Mouse (Mus musculus): ENCODE data around the gene Ntrk2. TPM values are rescaled to one million over a fixed set of nuclear protein-coding genes. Genes with fewer than 3 reads are reported as not detected.

Gene Ntrk2
- polyA plus RNA-seq, 1 experiment from 2014 or later = 1.7 TPM

DNA sequence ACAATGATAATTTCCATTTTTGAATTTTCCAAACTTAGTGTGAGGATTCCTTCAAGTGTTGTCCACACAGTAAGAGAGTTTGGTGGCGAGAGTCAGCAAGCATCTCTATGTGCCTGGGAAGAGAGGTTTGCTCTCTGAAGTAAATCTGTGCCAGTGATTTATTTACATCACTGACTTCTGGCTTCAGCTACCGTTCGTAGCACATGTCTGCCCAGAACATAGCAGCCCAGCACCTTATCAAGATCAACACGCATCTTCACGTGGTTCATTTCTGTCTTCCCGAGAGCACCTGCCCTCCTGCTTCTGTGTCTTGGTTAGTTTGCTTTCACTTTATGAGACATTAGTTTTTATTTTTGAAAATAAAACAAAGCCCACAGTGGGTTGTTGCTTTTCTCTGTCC, 47.3 kb downstream of the Ntrk2 start:
- H3K27me3 ChIP-seq (replicated peaks) = no peaks in the 10 kb centered on the region
- H3K4me3 ChIP-seq (replicated peaks) = no peak overlapping the region
- no peak overlapping the region for H3K4me2 ChIP-seq (replicated peaks)
- no peaks in the 10 kb centered on the region for H3K36me3 ChIP-seq
- ATAC-seq = no peak
- no peaks in the 10 kb centered on the region for H3K9me3 ChIP-seq
- no peak overlapping the region for H3K27ac ChIP-seq
- no peak overlapping the region for H3K9ac ChIP-seq
- WGBS = 69% methylated on average over 6 of the region's 6 CpGs
- H3K4me1 ChIP-seq (replicated peaks) = no peaks in the 10 kb centered on the region

DNA sequence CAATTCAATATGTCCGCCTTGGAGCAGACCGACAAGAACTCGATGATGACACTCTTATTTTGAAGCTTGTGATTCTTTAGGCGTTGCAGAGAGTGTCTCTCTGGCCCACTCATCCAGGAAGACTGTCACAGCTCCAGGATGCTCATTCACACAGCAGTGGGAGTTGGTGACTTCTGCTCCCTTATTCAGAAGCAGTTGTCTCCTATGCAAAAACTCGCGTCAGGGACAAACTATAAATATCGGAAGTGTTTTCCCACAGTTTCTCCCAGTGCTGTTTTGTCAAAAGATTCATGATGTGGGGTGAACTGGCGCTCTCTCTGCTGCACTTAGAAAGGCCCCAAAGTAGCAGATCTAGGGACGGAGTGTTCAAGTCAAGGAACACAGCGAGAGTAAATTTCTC, 59.9 kb downstream of the Ntrk2 start:
- H3K4me3 ChIP-seq (replicated peaks) = no peak overlapping the region
- WGBS = 86% methylated on average over 10 of the region's 10 CpGs
- no peak overlapping the region for H3K9ac ChIP-seq
- no peak overlapping the region for H3K27ac ChIP-seq
- no peaks in the 10 kb centered on the region for H3K4me1 ChIP-seq (replicated peaks)
- no peaks in the 10 kb centered on the region for H3K27me3 ChIP-seq (replicated peaks)
- H3K36me3 ChIP-seq = no peaks in the 10 kb centered on the region
- ATAC-seq = no peak
- H3K4me2 ChIP-seq (replicated peaks) = no peak overlapping the region
- H3K9me3 ChIP-seq = no peaks in the 10 kb centered on the region

DNA sequence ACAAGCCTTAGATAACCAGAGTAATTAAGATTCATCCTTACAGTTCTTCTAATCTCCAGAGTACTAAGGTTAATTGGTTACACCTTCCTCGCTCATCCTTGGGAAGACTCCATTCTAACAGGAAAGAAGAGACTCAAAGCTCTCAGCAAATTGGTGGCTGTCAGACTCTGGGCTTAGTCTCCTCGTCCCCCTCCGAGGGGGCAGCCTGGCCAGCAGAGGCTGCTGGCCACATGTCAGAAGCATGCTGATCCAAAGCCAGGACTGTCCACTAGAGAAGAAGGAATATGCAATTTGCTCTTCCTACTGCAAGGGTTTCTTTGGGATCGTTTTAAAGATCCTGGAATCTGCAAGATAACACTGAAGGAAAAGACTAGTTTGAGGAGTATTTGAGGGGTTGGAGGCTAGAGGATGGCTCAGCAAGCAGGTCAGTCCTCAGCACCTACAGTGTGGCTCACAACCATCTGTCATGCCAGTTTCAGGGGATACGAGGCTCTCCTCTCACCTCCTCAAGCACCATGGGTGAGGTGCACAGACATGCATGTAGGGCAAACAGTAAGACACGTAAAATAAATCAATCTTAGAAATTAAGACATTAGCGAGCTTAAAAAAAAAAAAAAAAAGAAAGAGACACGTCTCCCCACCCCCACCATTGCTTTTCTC, 60.5 kb downstream of the Ntrk2 start:
- 80% methylated on average over 8 of the region's 8 CpGs for WGBS
- H3K9ac ChIP-seq = no peak overlapping the region
- no peak for ATAC-seq

DNA sequence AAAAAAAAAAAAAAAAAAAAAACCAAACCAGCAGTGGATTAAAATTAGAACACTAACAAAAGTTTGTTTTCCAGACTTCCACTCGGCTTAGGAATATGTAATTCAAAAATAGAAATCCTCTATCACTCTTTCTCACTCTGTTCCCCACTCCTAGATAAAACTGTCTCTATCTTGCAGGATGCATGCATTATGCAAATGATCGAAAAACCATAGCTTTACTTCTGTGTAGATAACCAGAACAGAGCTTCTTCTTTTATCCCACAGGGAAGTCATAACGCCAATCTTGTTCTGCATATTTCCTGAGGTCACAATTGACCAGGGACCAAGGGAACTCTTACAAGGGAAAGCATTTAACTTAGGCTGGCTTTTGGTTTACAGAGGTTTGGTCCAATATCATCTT, 76.1 kb downstream of the Ntrk2 start:
- Histone ChIP-seq H3K4me3 (replicated peaks) (no peak overlapping the region), H3K4me1 (replicated peaks) (no peaks in the 10 kb centered on the region), H3K27me3 (replicated peaks) (no peaks in the 10 kb centered on the region), H3K36me3 (no peaks in the 10 kb centered on the region), H3K9ac (no peak overlapping the region), H3K9me3 (no peaks in the 10 kb centered on the region), H3K4me2 (replicated peaks) (no peak overlapping the region), H3K27ac (no peak overlapping the region)
- ATAC-seq = no peak
- 85% methylated on average over 3 of the region's 3 CpGs for WGBS

More for the DNA sequence above, 60.5 kb downstream of the Ntrk2 start:
- no peaks in the 10 kb centered on the region for H3K27me3 ChIP-seq (replicated peaks)
- no peak overlapping the region for H3K4me3 ChIP-seq (replicated peaks)
- H3K9me3 ChIP-seq = no peaks in the 10 kb centered on the region
- no peaks in the 10 kb centered on the region for H3K36me3 ChIP-seq
- no peak overlapping the region for H3K27ac ChIP-seq
- H3K4me2 ChIP-seq (replicated peaks) = no peak overlapping the region
- no peaks in the 10 kb centered on the region for H3K4me1 ChIP-seq (replicated peaks)

DNA sequence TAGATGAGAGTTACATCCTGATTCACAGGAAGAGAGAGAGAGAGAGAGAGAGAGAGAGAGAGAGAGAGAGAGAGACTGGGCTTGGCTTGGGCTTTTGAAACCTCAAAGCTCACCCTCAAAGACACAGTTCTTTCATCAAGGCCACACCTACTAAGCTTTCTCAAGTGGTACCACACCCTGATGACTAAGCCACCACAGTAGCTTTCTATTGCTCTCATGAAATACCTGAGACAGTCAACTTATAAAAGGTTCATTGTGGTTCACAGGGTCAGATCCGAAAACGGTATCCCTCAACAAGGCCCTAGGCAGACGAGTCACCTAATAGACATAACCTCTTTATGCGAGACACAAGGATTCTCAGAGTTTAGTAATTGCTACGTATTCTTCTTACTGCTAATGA, 76.5 kb downstream of the Ntrk2 start:
- H3K27me3 ChIP-seq (replicated peaks) = no peaks in the 10 kb centered on the region
- no peak overlapping the region for H3K27ac ChIP-seq
- no peaks in the 10 kb centered on the region for H3K9me3 ChIP-seq
- H3K4me1 ChIP-seq (replicated peaks) = no peaks in the 10 kb centered on the region
- H3K4me2 ChIP-seq (replicated peaks) = no peak overlapping the region
- no peak overlapping the region for H3K4me3 ChIP-seq (replicated peaks)
- WGBS = 89% methylated on average over 5 of the region's 5 CpGs
- H3K9ac ChIP-seq = no peak overlapping the region
- no peak for ATAC-seq
- no peaks in the 10 kb centered on the region for H3K36me3 ChIP-seq

DNA sequence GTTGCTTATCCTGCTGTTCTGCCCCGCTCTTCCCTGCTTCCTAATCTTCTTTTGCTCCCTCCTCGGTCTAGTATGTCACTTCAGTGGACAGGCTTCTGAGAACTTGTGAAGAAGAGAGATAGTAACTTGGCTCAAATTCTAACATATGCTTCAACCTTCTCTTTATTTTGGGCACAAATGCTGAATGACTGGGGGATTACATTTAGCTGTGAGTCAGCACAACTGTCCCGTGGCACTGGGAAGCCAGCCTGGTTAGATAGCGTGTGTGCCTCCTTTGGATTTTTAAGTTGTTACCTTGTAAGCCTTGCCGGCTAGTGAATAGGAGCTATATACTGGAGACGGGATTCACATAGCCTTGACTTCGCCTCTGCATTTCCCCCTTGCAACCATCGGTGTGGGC, 79.7 kb downstream of the Ntrk2 start:
- Histone ChIP-seq H3K27ac (no peak overlapping the region), H3K4me3 (replicated peaks) (no peak overlapping the region), H3K4me2 (replicated peaks) (no peak overlapping the region), H3K9me3 (no peaks in the 10 kb centered on the region), H3K27me3 (replicated peaks) (no peaks in the 10 kb centered on the region), H3K9ac (no peak overlapping the region), H3K4me1 (replicated peaks) (no peaks in the 10 kb centered on the region), H3K36me3 (no peaks in the 10 kb centered on the region)
- ATAC-seq = no peak
- WGBS = 81% methylated on average over 8 of the region's 8 CpGs

DNA sequence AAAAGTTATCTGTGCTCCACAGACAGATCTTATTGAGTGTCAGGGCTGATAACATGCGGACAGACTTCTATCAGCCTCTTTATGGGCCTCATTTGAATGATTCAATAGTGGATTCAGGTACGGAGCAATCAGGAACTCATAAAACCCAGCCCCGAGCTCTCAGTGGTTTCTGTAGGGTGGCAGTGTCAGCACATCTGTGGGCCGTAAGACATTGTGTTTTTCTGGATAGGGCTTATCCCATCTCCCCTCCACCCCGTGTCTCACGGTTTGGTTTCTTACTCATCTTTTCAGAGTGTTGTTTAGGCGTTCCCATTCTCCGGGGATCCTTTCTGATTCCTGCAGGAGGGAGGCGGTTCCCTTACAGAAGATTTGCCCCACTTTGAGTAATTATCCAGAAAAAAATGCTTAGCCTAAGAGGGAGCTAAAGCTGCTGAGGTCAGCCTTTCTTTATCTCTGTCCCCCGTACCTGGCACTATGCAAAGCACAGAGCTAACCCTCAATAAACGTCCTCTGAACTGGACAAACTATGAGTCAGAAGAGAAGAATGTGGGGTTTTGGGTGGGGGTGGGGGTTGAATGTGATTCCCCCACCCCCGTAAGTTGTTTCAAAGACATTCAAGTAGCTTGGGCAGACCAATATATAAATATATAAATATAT, 90.0 kb downstream of the Ntrk2 start:
- Histone ChIP-seq H3K4me3 (replicated peaks) (no peak overlapping the region), H3K4me1 (replicated peaks) (no peaks in the 10 kb centered on the region), H3K27ac (no peak overlapping the region), H3K27me3 (replicated peaks) (no peaks in the 10 kb centered on the region), H3K36me3 (no peaks in the 10 kb centered on the region), H3K9me3 (no peaks in the 10 kb centered on the region), H3K9ac (no peak overlapping the region), H3K4me2 (replicated peaks) (peak overlapping the region; percentile 24; the same call in 1 of the 2 replicates)
- peak; percentile 89 for ATAC-seq
- WGBS = 55% methylated on average over 12 of the region's 12 CpGs

DNA sequence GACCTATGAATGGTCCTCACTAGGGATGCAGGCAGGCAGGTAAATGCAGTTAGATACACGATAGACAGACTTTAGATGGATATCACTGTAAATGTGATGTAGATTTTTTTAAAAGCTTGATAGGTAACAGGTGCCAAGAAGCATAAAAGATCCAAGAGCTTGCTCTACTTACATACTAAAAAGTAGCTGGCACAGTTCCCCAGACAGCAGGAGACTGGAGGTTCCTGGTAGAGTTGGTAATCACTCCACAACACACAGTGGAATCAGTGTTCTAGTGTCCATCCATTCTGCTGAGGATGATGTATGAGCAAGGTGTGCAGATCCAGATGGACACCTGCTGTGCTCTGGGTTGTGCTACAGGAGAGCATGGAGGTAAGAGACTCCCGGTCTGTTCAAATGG, 93.0 kb downstream of the Ntrk2 start:
- Histone ChIP-seq H3K4me3 (replicated peaks) (no peak overlapping the region), H3K36me3 (no peaks in the 10 kb centered on the region), H3K4me2 (replicated peaks) (no peak overlapping the region), H3K27me3 (replicated peaks) (no peaks in the 10 kb centered on the region), H3K27ac (no peak overlapping the region), H3K4me1 (replicated peaks) (no peaks in the 10 kb centered on the region), H3K9me3 (no peaks in the 10 kb centered on the region), H3K9ac (no peak overlapping the region)
- ATAC-seq = no peak
- 84% methylated on average over 2 of the region's 2 CpGs for WGBS

DNA sequence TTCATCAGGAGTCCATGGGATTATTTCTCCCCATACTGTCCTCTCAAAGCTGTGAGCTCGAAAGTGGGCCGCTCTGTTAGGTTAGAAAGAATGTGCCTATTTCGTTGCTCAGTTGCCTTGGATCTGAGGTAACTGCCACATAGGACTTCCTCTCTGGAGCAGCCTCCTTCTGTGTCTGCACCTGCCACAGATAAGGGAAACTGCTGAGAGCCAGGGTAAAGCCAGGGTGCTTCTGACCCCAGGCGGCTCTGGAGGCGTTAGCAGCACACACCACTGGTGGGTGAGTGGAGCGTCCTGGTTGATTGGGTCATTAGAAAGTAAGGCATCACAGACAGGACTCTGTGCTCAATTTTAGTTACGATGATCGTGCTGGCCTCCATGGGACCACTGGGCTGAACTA, 95.9 kb downstream of the Ntrk2 start:
- H3K9me3 ChIP-seq = no peaks in the 10 kb centered on the region
- ATAC-seq = no peak
- 81% methylated on average over 8 of the region's 8 CpGs for WGBS
- no peaks in the 10 kb centered on the region for H3K27me3 ChIP-seq (replicated peaks)
- no peaks in the 10 kb centered on the region for H3K36me3 ChIP-seq
- no peaks in the 10 kb centered on the region for H3K4me1 ChIP-seq (replicated peaks)
- no peak overlapping the region for H3K4me3 ChIP-seq (replicated peaks)
- H3K4me2 ChIP-seq (replicated peaks) = no peak overlapping the region
- no peak overlapping the region for H3K27ac ChIP-seq
- H3K9ac ChIP-seq = no peak overlapping the region

DNA sequence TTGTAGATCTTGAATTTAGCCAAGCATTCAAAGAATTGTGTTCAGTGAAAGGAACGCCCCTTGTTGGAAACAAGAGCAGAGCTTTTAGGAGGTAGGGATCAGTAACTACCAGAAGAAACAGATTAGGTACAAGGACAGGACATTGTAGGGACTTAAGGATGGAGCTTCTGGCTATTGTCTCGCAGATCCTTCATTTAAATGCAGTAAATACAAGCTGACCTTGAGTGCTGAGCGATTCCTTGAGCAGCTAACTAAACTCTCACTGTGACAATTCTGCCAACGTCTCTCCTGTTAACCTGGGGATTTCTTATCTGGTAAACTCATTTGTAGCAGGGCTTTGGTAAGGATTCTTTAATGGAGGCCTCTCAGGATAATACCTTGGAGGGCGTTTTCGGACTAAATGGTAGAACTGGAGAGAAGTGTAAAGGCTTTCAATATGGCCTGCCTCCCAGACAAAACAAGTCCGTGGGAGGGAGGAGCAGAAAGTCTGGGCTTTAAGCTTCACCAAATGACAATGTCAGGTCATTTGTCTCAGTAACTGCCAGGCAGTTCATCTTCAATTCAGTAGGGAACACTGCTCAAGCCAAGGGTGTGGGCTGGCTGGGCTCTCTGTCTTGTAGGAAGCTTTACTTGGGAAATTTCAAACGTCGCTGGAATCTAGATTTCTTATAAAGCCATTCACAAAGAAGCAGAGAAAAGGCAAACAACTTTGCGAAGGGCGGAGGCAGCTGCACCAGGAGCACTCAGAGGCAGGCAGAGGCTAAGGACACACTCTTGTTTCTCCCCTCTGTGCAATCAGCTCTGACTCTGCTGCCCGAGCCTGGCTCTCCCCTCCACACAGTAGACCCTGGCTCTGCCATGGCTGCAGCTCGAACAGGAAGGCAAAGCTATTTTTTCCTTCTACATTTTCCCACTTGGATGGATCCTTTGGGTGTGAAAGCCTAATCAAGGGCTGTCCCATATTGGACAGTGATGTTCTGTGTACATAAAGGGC, 98.7 kb downstream of the Ntrk2 start:
- no peak overlapping the region for H3K27ac ChIP-seq
- no peaks in the 10 kb centered on the region for H3K4me1 ChIP-seq (replicated peaks)
- H3K4me3 ChIP-seq (replicated peaks) = no peak overlapping the region
- no peak for ATAC-seq
- 52% methylated on average over 13 of the region's 13 CpGs for WGBS
- no peak overlapping the region for H3K9ac ChIP-seq
- H3K4me2 ChIP-seq (replicated peaks) = no peak overlapping the region
- H3K36me3 ChIP-seq = no peaks in the 10 kb centered on the region
- H3K27me3 ChIP-seq (replicated peaks) = no peaks in the 10 kb centered on the region
- no peaks in the 10 kb centered on the region for H3K9me3 ChIP-seq

DNA sequence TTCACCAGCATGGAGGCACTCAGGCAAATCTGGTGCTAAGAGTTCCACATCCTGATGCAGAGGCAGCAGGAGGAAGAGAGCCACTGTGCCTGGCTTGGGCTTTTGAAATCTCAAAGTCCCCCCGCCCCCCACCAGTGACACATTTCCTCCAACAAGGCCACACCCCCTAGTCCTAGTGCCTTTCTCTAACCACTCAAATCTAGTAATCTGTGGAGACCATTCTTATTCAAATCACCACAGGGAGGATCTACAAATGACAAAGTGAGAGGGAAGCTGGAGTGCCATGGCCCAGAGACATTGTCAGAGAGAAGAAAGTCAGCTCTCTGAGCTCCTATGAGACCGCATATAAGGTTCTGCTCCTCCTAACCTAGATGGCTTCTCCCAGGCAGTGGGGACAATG, 105.6 kb downstream of the Ntrk2 start:
- Histone ChIP-seq H3K9me3 (no peaks in the 10 kb centered on the region), H3K27ac (no peak overlapping the region), H3K4me1 (replicated peaks) (no peaks in the 10 kb centered on the region), H3K4me3 (replicated peaks) (no peak overlapping the region), H3K9ac (no peak overlapping the region), H3K27me3 (replicated peaks) (no peaks in the 10 kb centered on the region), H3K4me2 (replicated peaks) (no peak overlapping the region), H3K36me3 (no peaks in the 10 kb centered on the region)
- 88% methylated on average over 2 of the region's 2 CpGs for WGBS
- no peak for ATAC-seq

DNA sequence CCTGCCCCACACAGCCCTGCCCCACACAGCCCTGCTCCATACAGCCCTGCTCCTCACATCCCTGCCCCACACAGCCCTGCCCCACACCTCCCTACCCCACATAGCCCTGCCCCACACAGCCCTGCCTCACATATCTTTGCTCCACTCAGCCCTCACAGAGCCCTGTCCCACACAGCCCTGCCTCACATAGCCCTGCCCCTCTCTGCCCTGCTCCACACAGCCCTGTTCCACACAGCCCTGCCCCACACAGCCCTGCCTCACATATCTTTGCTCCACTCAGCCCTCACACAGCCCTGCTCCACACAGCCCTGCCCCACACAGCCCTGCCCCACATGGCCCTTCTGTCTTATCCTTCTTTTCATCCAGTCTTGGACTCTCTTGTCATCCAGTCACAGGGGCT, 106.2 kb downstream of the Ntrk2 start:
- Histone ChIP-seq H3K4me3 (replicated peaks) (no peak overlapping the region), H3K27ac (no peak overlapping the region), H3K4me2 (replicated peaks) (no peak overlapping the region), H3K9ac (no peak overlapping the region), H3K36me3 (no peaks in the 10 kb centered on the region), H3K4me1 (replicated peaks) (no peaks in the 10 kb centered on the region), H3K27me3 (replicated peaks) (no peaks in the 10 kb centered on the region), H3K9me3 (no peaks in the 10 kb centered on the region)
- no peak for ATAC-seq
